Mouse (Mus musculus) hindbrain, embryonic 11.5 days (tissue): ENCODE data around the gene Gm9733. TPM values are rescaled to one million over a fixed set of nuclear protein-coding genes. Genes with fewer than 3 reads are reported as not detected.

Experiments
- ATAC-seq: fragments of 200-750 bp; cut with Nextera tagmentation; 2 replicates; pipeline ENCODE4 v1.8.0; 2017; ENCODE audit warnings: mild to moderate bottlenecking, moderate TSS enrichment, moderate library complexity; ENCODE audit not compliant: low FRiP score
- DNase-seq: peaks from one replicate; pipeline ENCODE4 v3.0.0-alpha.2; 2015; ENCODE audit warnings: low spot score
- H3K27ac ChIP-seq: fragments of 300-500 bp; sonication (generic); 2 replicates; pipeline ENCODE4 v1.5.1; 2014; ENCODE audit warnings: mild to moderate bottlenecking, low read depth, low read length
- H3K27me3 ChIP-seq: fragments of 300-500 bp; sonication (generic); 2 replicates; pipeline ENCODE4 v1.6.1; 2014; ENCODE audit warnings: mild to moderate bottlenecking, low read length, moderate library complexity, mixed read lengths; ENCODE audit not compliant: control insufficient read depth, insufficient read depth
- H3K36me3 ChIP-seq: fragments of 300-500 bp; sonication (generic); 2 replicates; pipeline ENCODE4 v1.6.1; 2014; ENCODE audit warnings: mild to moderate bottlenecking, low read length, moderate library complexity, mixed read lengths; ENCODE audit not compliant: control insufficient read depth, insufficient read depth
- H3K4me1 ChIP-seq: fragments of 300-500 bp; sonication (generic); replicated peaks from 2 replicates; pipeline ENCODE4 v1.6.1; 2014; ENCODE audit warnings: low read length, mixed read lengths; ENCODE audit not compliant: control insufficient read depth, insufficient read depth
- H3K4me2 ChIP-seq: fragments of 300-500 bp; sonication (generic); replicated peaks from 2 replicates; pipeline ENCODE4 v1.6.1; 2014; ENCODE audit warnings: mild to moderate bottlenecking, low read depth, low read length
- H3K4me3 ChIP-seq: fragments of 300-500 bp; sonication (generic); 2 replicates; pipeline ENCODE4 v1.5.1; 2014; ENCODE audit warnings: low read depth, low read length
- H3K9ac ChIP-seq: fragments of 300-500 bp; sonication (generic); 2 replicates; pipeline ENCODE4 v1.6.1; 2014; ENCODE audit warnings: low read depth, low read length
- H3K9me3 ChIP-seq: fragments of 300-500 bp; sonication (generic); 2 replicates; pipeline ENCODE4 v1.6.1; 2016; ENCODE audit warnings: low read length; ENCODE audit not compliant: control insufficient read depth
- WGBS: fragments of 180-500 bp; shearing (Covaris S2); extraction: QIAGEN DNeasy Blood & Tissue Kit; methylation state at CpG from one replicate; pipeline ENCODE4 v1.1.7; 2014; 5-methylcytosine and 5-hydroxymethylcytosine counted together
- polyA plus RNA-seq: library from polyadenylated mRNA; unstranded; fragments of >200 nt; fragmentation: Nextera tagmentation; extraction: Ambion mirVana; gene quantifications from 2 replicates; pipeline ENCODE4 v1.2.1, GENCODE M21; 2014

Gm9733 gene
- polyA plus RNA-seq, 1 experiment from 2014 or later = not detected

- no peak for DNase-seq
- H3K4me1 ChIP-seq = no peaks in the 10 kb centered on the region
- no peak overlapping the region for H3K27ac ChIP-seq
- ATAC-seq = no peak
- H3K4me3 ChIP-seq = no peak overlapping the region
- H3K4me2 ChIP-seq = no peak overlapping the region
- H3K36me3 ChIP-seq = no peaks in the 10 kb centered on the region
- H3K9ac ChIP-seq = no peak overlapping the region
- 89% methylated on average over 5 of the region's 5 CpGs for WGBS
- H3K9me3 ChIP-seq = no peaks in the 10 kb centered on the region
- no peaks in the 10 kb centered on the region for H3K27me3 ChIP-seq
Observed at GRCm38 (mm10) chr3:15275899-15276526, 56.1 kb downstream of the Gm9733 start.

DNA sequence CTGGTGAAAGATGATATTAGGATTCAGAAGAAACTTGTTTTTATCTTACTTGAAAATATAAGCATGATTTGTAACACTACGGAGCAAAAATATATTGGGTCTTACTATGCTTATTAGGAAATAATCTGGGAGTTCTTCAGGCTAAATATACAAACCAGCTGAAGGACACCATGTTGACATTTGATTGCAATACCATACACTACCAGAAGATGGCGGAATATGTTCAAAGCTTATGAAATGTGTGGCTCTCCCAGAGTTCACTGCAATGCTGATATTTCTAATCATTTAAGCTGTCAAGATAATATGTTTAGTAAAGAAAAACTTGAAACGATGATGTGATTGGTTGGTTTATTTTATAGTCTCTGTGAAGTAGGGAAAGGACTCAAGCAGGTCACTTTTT, 67.7 kb downstream of the Gm9733 start:
- Histone ChIP-seq H3K4me3 (no peak overlapping the region), H3K27ac (no peak overlapping the region), H3K4me1 (no peaks in the 10 kb centered on the region), H3K9ac (no peak overlapping the region), H3K27me3 (no peaks in the 10 kb centered on the region), H3K4me2 (no peak overlapping the region), H3K36me3 (no peaks in the 10 kb centered on the region), H3K9me3 (no peaks in the 10 kb centered on the region)
- ATAC-seq (no peak), DNase-seq (peak; percentile 67)
- 10% methylated on average over 3 of the region's 3 CpGs for WGBS

- no peak overlapping the region for H3K4me3 ChIP-seq
- H3K36me3 ChIP-seq = no peaks in the 10 kb centered on the region
- no peak overlapping the region for H3K9ac ChIP-seq
- H3K27ac ChIP-seq = no peak overlapping the region
- H3K4me2 ChIP-seq = no peak overlapping the region
- H3K9me3 ChIP-seq = no peaks in the 10 kb centered on the region
- ATAC-seq (no peak), DNase-seq (no peak)
- 79% methylated on average over 6 of the region's 6 CpGs for WGBS
- H3K27me3 ChIP-seq = no peaks in the 10 kb centered on the region
- no peaks in the 10 kb centered on the region for H3K4me1 ChIP-seq
Observed at GRCm38 (mm10) chr3:15255726-15256125, 76.4 kb downstream of the Gm9733 start.

Other genes starting within 250 kb of the Gm9733 start
- gene Sirpb1a, start 94.2 kb upstream of the Gm9733 start, polyA plus RNA-seq = not detected in 2 replicates
- gene Sirpb1b, start 242.8 kb upstream of the Gm9733 start, polyA plus RNA-seq = not detected in 2 replicates